Mouse (Mus musculus) gastrocnemius, adult 18-20 months (tissue): ENCODE data around the gene 0610010K14Rik. TPM values are rescaled to one million over a fixed set of nuclear protein-coding genes. Genes with fewer than 3 reads are reported as not detected.

Source experiments
- DNase-seq: peaks from one replicate; pipeline ENCODE4 v3.0.0; 2021; ENCODE audit warnings: low spot score
- total RNA-seq, 2 experiments: library from RNA; stranded (reverse); gene quantifications; 2 replicates each; pipeline ENCODE4 v1.2.3; 2021

Gene 0610010K14Rik
- total RNA-seq, 2 experiments from 2014 or later: 30.3 to 30.7 TPM

- no peak for DNase-seq
These were observed 2.3 kb downstream of the 0610010K14Rik start for GRCm38 (mm10) chr11:70235254-70235900.

GRCm38 (mm10) chr11:70234497-70234896, 3.2 kb downstream of the 0610010K14Rik start:
- no peak for DNase-seq

- DNase-seq: peak; percentile 65
These were observed 3.7 kb downstream of the 0610010K14Rik start for GRCm38 (mm10) chr11:70234037-70234436.

- DNase-seq: no peak
These were observed 4.7 kb downstream of the 0610010K14Rik start for GRCm38 (mm10) chr11:70233016-70233415.

- DNase-seq: no peak
These were observed 5.2 kb downstream of the 0610010K14Rik start for GRCm38 (mm10) chr11:70232546-70232945.

GRCm38 (mm10) chr11:70230239-70230727, 7.4 kb downstream of the 0610010K14Rik start:
- peak; percentile 85 for DNase-seq

- DNase-seq: no peak
These were observed 8.3 kb downstream of the 0610010K14Rik start, which contains the start of gene Bcl6b for GRCm38 (mm10) chr11:70229260-70230010. Gene Bcl6b, minus strand, starts transcription at chr11:70229798.

- peak; percentile 76 for DNase-seq
These were observed 8.9 kb downstream of the 0610010K14Rik start for GRCm38 (mm10) chr11:70228828-70229227.

- no peak for DNase-seq
These were observed 10.0 kb downstream of the 0610010K14Rik start for GRCm38 (mm10) chr11:70227661-70228245.

- no peak for DNase-seq
These were observed 10.6 kb downstream of the 0610010K14Rik start for GRCm38 (mm10) chr11:70227126-70227525.

- no peak for DNase-seq
These were observed 11.2 kb downstream of the 0610010K14Rik start for GRCm38 (mm10) chr11:70226602-70226890.

GRCm38 (mm10) chr11:70225798-70226601, 11.7 kb downstream of the 0610010K14Rik start:
- no peak for DNase-seq

- no peak for DNase-seq
These were observed 14.0 kb downstream of the 0610010K14Rik start for GRCm38 (mm10) chr11:70223724-70224123.

GRCm38 (mm10) chr11:70221603-70222500, 15.9 kb downstream of the 0610010K14Rik start:
- no peak for DNase-seq

GRCm38 (mm10) chr11:70220731-70221602, 16.7 kb downstream of the 0610010K14Rik start, which contains the start of gene Slc16a13:
Gene Slc16a13, minus strand, starts transcription at chr11:70221064.
- peak; percentile 84 for DNase-seq

GRCm38 (mm10) chr11:70220323-70220722, 17.4 kb downstream of the 0610010K14Rik start:
- no peak for DNase-seq

- DNase-seq: no peak
These were observed 17.8 kb downstream of the 0610010K14Rik start for GRCm38 (mm10) chr11:70219873-70220272.

GRCm38 (mm10) chr11:70218741-70219470, 18.8 kb downstream of the 0610010K14Rik start:
- DNase-seq: no peak

- DNase-seq: no peak
These were observed 19.7 kb downstream of the 0610010K14Rik start for GRCm38 (mm10) chr11:70218039-70218438.
